Mouse (Mus musculus) lung, postnatal 0 days (tissue): ENCODE measurements around the gene Yeats4. TPM values are rescaled to one million over a fixed set of nuclear protein-coding genes. Genes with fewer than 3 reads are reported as not detected.
"Not testable (repeated sequence)": the region's sequence is repeated elsewhere in the genome, so short reads cannot be mapped to it uniquely, and the experiment has no call there.

Experiments used
- ATAC-seq: fragments of 200-750 bp; cut with Nextera tagmentation; 2 replicates; pipeline ENCODE4 v1.8.0; 2017; ENCODE audit warnings: moderate library complexity
- DNase-seq: peaks from one replicate; pipeline ENCODE4 v3.0.0-alpha.2; 2016; ENCODE audit warnings: low spot score
- H3K27ac ChIP-seq: fragments of 300-500 bp; sonication (generic); 2 replicates; pipeline ENCODE4 v1.5.1; 2014; ENCODE audit warnings: antibody characterized with exemption, mild to moderate bottlenecking, low read length, mixed read lengths
- H3K27me3 ChIP-seq: fragments of 300-500 bp; sonication (generic); replicated peaks from 2 replicates; pipeline ENCODE4 v1.6.1; 2014; ENCODE audit warnings: low read length, mixed read lengths; ENCODE audit not compliant: insufficient read depth
- H3K36me3 ChIP-seq: fragments of 300-500 bp; sonication (generic); 2 replicates; pipeline ENCODE4 v1.6.1; 2014; ENCODE audit warnings: low read length, mixed read lengths; ENCODE audit not compliant: insufficient read depth
- H3K4me1 ChIP-seq: fragments of 300-500 bp; sonication (generic); 2 replicates; pipeline ENCODE4 v1.6.1; 2014; ENCODE audit warnings: antibody characterized with exemption, low read depth, low read length, mixed read lengths; ENCODE audit not compliant: insufficient read depth
- H3K4me2 ChIP-seq: fragments of 300-500 bp; sonication (generic); replicated peaks from 2 replicates; pipeline ENCODE4 v1.6.1; 2014; ENCODE audit warnings: low read depth, mild to moderate bottlenecking, low read length, moderate library complexity, mixed read lengths
- H3K4me3 ChIP-seq: fragments of 300-500 bp; sonication (generic); 2 replicates; pipeline ENCODE4 v1.5.1; 2014; ENCODE audit warnings: low read depth, low read length
- H3K9ac ChIP-seq: fragments of 300-500 bp; sonication (generic); replicated peaks from 2 replicates; pipeline ENCODE4 v1.6.1; 2014; ENCODE audit warnings: low read depth, mild to moderate bottlenecking
- H3K9me3 ChIP-seq: fragments of 300-500 bp; sonication (generic); 2 replicates; pipeline ENCODE4 v1.6.1; 2016; ENCODE audit warnings: low read length, mixed read lengths
- CTCF ChIP-seq: IDR thresholded peaks from 2 replicates; pipeline ENCODE4 v1.5.1; 2016; ENCODE audit warnings: antibody characterized with exemption, mild to moderate bottlenecking
- EP300 ChIP-seq: IDR thresholded peaks from 2 replicates; pipeline ENCODE4 v1.6.1; 2016; ENCODE audit warnings: antibody characterized with exemption, mild to moderate bottlenecking, control low read depth
- WGBS: fragments of 180-500 bp; shearing (Covaris S2); extraction: QIAGEN DNeasy Blood & Tissue Kit; methylation state at CpG from one replicate; pipeline ENCODE4 v1.1.7; 2014; 5-methylcytosine and 5-hydroxymethylcytosine counted together
- polyA plus RNA-seq: library from polyadenylated mRNA; unstranded; fragments of >200 nt; fragmentation: Nextera tagmentation; extraction: Ambion mirVana; gene quantifications from 2 replicates; pipeline ENCODE4 v1.2.1, GENCODE M21; 2015

Yeats4 gene
- polyA plus RNA-seq, 1 experiment from 2014 or later = 52.8 TPM

GRCm38 (mm10) chr10:117217246-117217840 is 7.0 kb downstream of the Yeats4 start:
- TF ChIP-seq CTCF = no peak
- no peak for TF ChIP-seq EP300
- DNase-seq = no peak
- H3K27me3 ChIP-seq = no peaks in the 10 kb centered on the region

GRCm38 (mm10) chr10:117216793-117217192 is 7.5 kb downstream of the Yeats4 start:
- ATAC-seq (0 out of 2 replicates have a peak, but pooled peaks have one; percentile 34), DNase-seq (peak; percentile 52)
- Histone ChIP-seq H3K27me3 (no peaks in the 10 kb centered on the region), H3K4me2 (no peak overlapping the region), H3K4me1 (no peaks in the 10 kb centered on the region), H3K27ac (no peak overlapping the region), H3K9me3 (no peaks in the 10 kb centered on the region), H3K4me3 (no peak overlapping the region), H3K9ac (no peak overlapping the region), H3K36me3 (peaks cover 34% of the 10 kb centered on the region)
- TF ChIP-seq CTCF (peak; percentile 88), EP300 (no peak)
- WGBS = 69% methylated on average over 5 of the region's 5 CpGs

More at GRCm38 (mm10) chr10:117217246-117217840, 7.0 kb downstream of the Yeats4 start:
- no peak overlapping the region for H3K4me3 ChIP-seq
- H3K4me2 ChIP-seq = no peak overlapping the region
- H3K9ac ChIP-seq = no peak overlapping the region
- WGBS = 84% methylated on average over 20 of the region's 20 CpGs
- ATAC-seq = no peak
- H3K27ac ChIP-seq = no peak overlapping the region
- peaks cover 40% of the 10 kb centered on the region for H3K36me3 ChIP-seq
- H3K9me3 ChIP-seq = no peaks in the 10 kb centered on the region
- H3K4me1 ChIP-seq = no peaks in the 10 kb centered on the region

- peak; percentile 33 for DNase-seq
- Histone ChIP-seq H3K9me3 (no peaks in the 10 kb centered on the region), H3K36me3 (peaks cover 28% of the 10 kb centered on the region), H3K9ac (no peak overlapping the region), H3K4me1 (no peaks in the 10 kb centered on the region), H3K27me3 (no peaks in the 10 kb centered on the region), H3K4me3 (no peak overlapping the region), H3K27ac (no peak overlapping the region), H3K4me2 (no peak overlapping the region)
- TF ChIP-seq EP300 (no peak), CTCF (no peak)
- 90% methylated on average over 9 of the region's 9 CpGs for WGBS
- ATAC-seq = peak; percentile 61
Measured at GRCm38 (mm10) chr10:117216132-117216495, 8.2 kb downstream of the Yeats4 start.

- Histone ChIP-seq H3K27me3 (no peaks in the 10 kb centered on the region), H3K9me3 (no peaks in the 10 kb centered on the region), H3K4me1 (no peaks in the 10 kb centered on the region), H3K4me3 (no peak overlapping the region), H3K4me2 (no peak overlapping the region), H3K36me3 (peaks cover 27% of the 10 kb centered on the region), H3K9ac (no peak overlapping the region), H3K27ac (no peak overlapping the region)
- ATAC-seq (0 out of 2 replicates have a peak, but pooled peaks have one; percentile 39), DNase-seq (no peak)
- TF ChIP-seq EP300 (no peak), CTCF (no peak)
- WGBS = 83% methylated on average over 25 of the region's 25 CpGs
Measured at GRCm38 (mm10) chr10:117215409-117216131, 8.7 kb downstream of the Yeats4 start.

GRCm38 (mm10) chr10:117211023-117211422 is 13.3 kb downstream of the Yeats4 start:
- Histone ChIP-seq H3K9ac (no peak overlapping the region), H3K9me3 (no peaks in the 10 kb centered on the region), H3K4me1 (0 out of 2 replicates have a peak, but pooled peaks cover 3% of the 10 kb centered on the region), H3K36me3 (peaks cover 5% of the 10 kb centered on the region), H3K27ac (no peak overlapping the region), H3K27me3 (no peaks in the 10 kb centered on the region), H3K4me2 (no peak overlapping the region), H3K4me3 (no peak overlapping the region)
- 0 out of 2 replicates have a peak, but pooled peaks have one; percentile 18 for ATAC-seq
- TF ChIP-seq CTCF (no peak), EP300 (0 out of 2 replicates have a peak, but pooled peaks have one; percentile 12)
- DNase-seq = peak; percentile 69
- WGBS = 75% methylated on average over 6 of the region's 6 CpGs

- H3K4me2 ChIP-seq = peak overlapping the region; percentile 50
- H3K27me3 ChIP-seq = no peaks in the 10 kb centered on the region
- 0 out of 2 replicates have a peak, but pooled peaks cover 3% of the 10 kb centered on the region for H3K4me1 ChIP-seq
- H3K36me3 ChIP-seq = no peaks in the 10 kb centered on the region
- no peaks in the 10 kb centered on the region for H3K9me3 ChIP-seq
- WGBS = 13% methylated on average over 11 of the region's 11 CpGs
- ATAC-seq = peak; percentile 79
- TF ChIP-seq CTCF = peak; percentile 87
- peak; percentile 21; the same call in 1 of the 2 replicates for TF ChIP-seq EP300
- peak; percentile 95 for DNase-seq
- peak overlapping the region; percentile 19; the same call in 1 of the 2 replicates for H3K4me3 ChIP-seq
- no peak overlapping the region for H3K9ac ChIP-seq
- no peak overlapping the region for H3K27ac ChIP-seq
Measured at GRCm38 (mm10) chr10:117209469-117209938, 14.8 kb downstream of the Yeats4 start.

- not testable (repeated sequence) for H3K27me3 ChIP-seq, H3K4me1 ChIP-seq, H3K9ac ChIP-seq, H3K36me3 ChIP-seq, H3K9me3 ChIP-seq, DNase-seq, H3K4me3 ChIP-seq, H3K27ac ChIP-seq, H3K4me2 ChIP-seq, ATAC-seq
- 87% methylated on average over 6 of the region's 6 CpGs for WGBS
Measured at GRCm38 (mm10) chr10:117208787-117209186, 15.5 kb downstream of the Yeats4 start.
